Mouse (Mus musculus): ENCODE results near the gene Bpifb3.

DNA sequence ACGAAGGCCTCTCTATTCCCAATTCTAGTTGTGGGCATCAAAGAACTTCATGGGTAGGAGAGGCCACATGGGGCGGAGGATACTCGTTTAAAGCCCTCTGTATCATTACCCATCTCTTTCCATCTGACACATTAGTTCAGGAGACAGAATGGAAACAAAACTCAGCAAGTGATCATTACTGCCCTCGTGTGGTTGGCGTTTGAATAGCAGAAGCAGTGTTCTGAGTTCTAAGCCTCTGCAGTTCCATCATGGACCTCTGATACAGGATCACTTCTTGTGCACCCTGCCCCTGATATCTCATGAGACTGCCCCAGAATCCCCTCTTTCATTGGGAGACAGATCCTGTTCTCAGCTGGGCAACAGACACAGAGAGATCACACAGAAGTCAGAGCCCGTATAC, 34.9 kb downstream of the Bpifb3 start:
- peak; percentile 86 for TF ChIP-seq CTCF (conservative IDR thresholded peaks at IDR 0.05; ENCODE audit: low read length)
- no peak for TF ChIP-seq POU5F1 (IDR thresholded peaks at IDR 0.05; ENCODE audit: borderline replicate concordance, low read length)

Measured in E14TG2a.4 (cell line).